20 mouse cellular contexts compared by ENCODE assay signal in genomic region chr1:120600516-120601252, GRCm38 (mm10). TPM values are rescaled to one million over a fixed set of nuclear protein-coding genes. Genes with fewer than 3 reads are reported as not detected.
DNase-seq lines count a peak whose midpoint lies in the region; ATAC-seq and TF ChIP-seq lines count a peak whose summit lies in the region.
"Had no signal": no experiment of that assay in that cellular context is flagged by ENCODE, and none has a peak within 500 bp of the region (broad histone marks: within the 10 kb centered on the region; RNA-seq: fewer than 3 reads in every experiment).

No protein-coding gene starts in this region.

- peaks cover 5% of the 10 kb centered on the region; the same call in 1 of the 2 replicates for H3K4me1 ChIP-seq in limb, embryonic 11.5 days (ENCODE audit: control insufficient read depth, insufficient read depth, low read length)
- peaks cover 41% of the 10 kb centered on the region for H3K4me1 ChIP-seq in limb, embryonic 10.5 days
- H3K4me1 ChIP-seq in hindbrain, embryonic 11.5 days (replicated peaks; ENCODE audit: control insufficient read depth, insufficient read depth, low read length) = no peaks in the 10 kb centered on the region; the same call in 1 of the 2 replicates
- peaks cover 66% of the 10 kb centered on the region for H3K4me1 ChIP-seq in midbrain, embryonic 10.5 days
- H3K4me1 ChIP-seq in neural tube, embryonic 12.5 days = peaks cover 17% of the 10 kb centered on the region
- no peaks in the 10 kb centered on the region for H3K4me1 ChIP-seq in lung, adult 2 months (ENCODE audit: control insufficient read depth, insufficient read depth, low read length)
- no peaks in the 10 kb centered on the region for H3K4me1 ChIP-seq in thymus, adult 2 months (replicated peaks; ENCODE audit: control insufficient read depth, insufficient read depth, low read length)

- 1% methylated on average over 19 of the region's 19 CpGs for WGBS in limb, embryonic 11.5 days
- under 1% methylated on average over 19 of the region's 19 CpGs for WGBS in limb, embryonic 10.5 days
- 3% methylated on average over 19 of the region's 19 CpGs for WGBS in hindbrain, embryonic 11.5 days
- WGBS in midbrain, embryonic 10.5 days = 1% methylated on average over 19 of the region's 19 CpGs
- 1% methylated on average over 19 of the region's 19 CpGs for WGBS in neural tube, embryonic 12.5 days
- 3% methylated on average over 19 of the region's 19 CpGs for WGBS in lung, adult 2 months
- WGBS in thymus, adult 2 months = 8% methylated on average over 19 of the region's 19 CpGs

- H3K9ac ChIP-seq in limb, embryonic 11.5 days (ENCODE audit: low read length) = no peak overlapping the region
- no peak overlapping the region; the same call in 1 of the 2 replicates for H3K9ac ChIP-seq in hindbrain, embryonic 11.5 days (ENCODE audit: low read depth, low read length)
- no peak overlapping the region for H3K9ac ChIP-seq in neural tube, embryonic 12.5 days
- H3K9ac ChIP-seq: embryonic facial prominence, embryonic 12.5 days; liver, embryonic 13.5 days had no signal

- H3K27me3 ChIP-seq in limb, embryonic 11.5 days (ENCODE audit: control insufficient read depth, insufficient read depth, low read length) = peaks cover 89% of the 10 kb centered on the region
- peaks cover 100% of the 10 kb centered on the region for H3K27me3 ChIP-seq in limb, embryonic 10.5 days (ENCODE audit: low read depth, poor library complexity, severe bottlenecking)
- peaks cover 82% of the 10 kb centered on the region for H3K27me3 ChIP-seq in hindbrain, embryonic 11.5 days (ENCODE audit: control insufficient read depth, insufficient read depth, low read length)
- peaks cover 99% of the 10 kb centered on the region for H3K27me3 ChIP-seq in midbrain, embryonic 10.5 days (ENCODE audit: low read depth, poor library complexity, severe bottlenecking)
- H3K27me3 ChIP-seq in neural tube, embryonic 12.5 days (replicated peaks) = peaks cover 96% of the 10 kb centered on the region
- H3K27me3 ChIP-seq in thymus, adult 2 months (ENCODE audit: control insufficient read depth, insufficient read depth, low read length) = peaks cover 31% of the 10 kb centered on the region; the same call in 1 of the 2 replicates

- no peaks in the 10 kb centered on the region for H3K36me3 ChIP-seq in limb, embryonic 11.5 days (ENCODE audit: control insufficient read depth, insufficient read depth, low read length)
- no peaks in the 10 kb centered on the region for H3K36me3 ChIP-seq in limb, embryonic 10.5 days
- H3K36me3 ChIP-seq in hindbrain, embryonic 11.5 days (ENCODE audit: control insufficient read depth, insufficient read depth, low read length) = no peaks in the 10 kb centered on the region
- no peaks in the 10 kb centered on the region for H3K36me3 ChIP-seq in midbrain, embryonic 10.5 days
- no peaks in the 10 kb centered on the region for H3K36me3 ChIP-seq in neural tube, embryonic 12.5 days
- H3K36me3 ChIP-seq in thymus, adult 2 months (ENCODE audit: control insufficient read depth, insufficient read depth, low read length) = no peaks in the 10 kb centered on the region
- H3K36me3 ChIP-seq: embryonic facial prominence, embryonic 12.5 days; liver, embryonic 13.5 days had no signal

- no peak for TF ChIP-seq CTCF in lung, adult 2 months (IDR thresholded peaks at IDR 0.05; ENCODE audit: insufficient read depth, low read length)
- no peak for TF ChIP-seq CTCF in thymus, adult 2 months (IDR thresholded peaks at IDR 0.05; ENCODE audit: borderline replicate concordance, control insufficient read depth, extremely low read depth, insufficient read depth, low read length, poor library complexity)

- no peak overlapping the region for H3K27ac ChIP-seq in limb, embryonic 11.5 days (replicated peaks; ENCODE audit: low read depth, low read length)
- no peak overlapping the region for H3K27ac ChIP-seq in limb, embryonic 10.5 days
- H3K27ac ChIP-seq in hindbrain, embryonic 11.5 days (ENCODE audit: low read depth, low read length) = no peak overlapping the region
- peak overlapping the region; percentile 90 for H3K27ac ChIP-seq in midbrain, embryonic 10.5 days (replicated peaks)
- H3K27ac ChIP-seq in neural tube, embryonic 12.5 days = no peak overlapping the region
- no peak overlapping the region for H3K27ac ChIP-seq in thymus, adult 2 months (ENCODE audit: control insufficient read depth, insufficient read depth, low read length)
- H3K27ac ChIP-seq: embryonic facial prominence, embryonic 12.5 days; liver, embryonic 13.5 days; stomach, postnatal 0 days had no signal

- ATAC-seq in limb, embryonic 11.5 days (ENCODE audit: insufficient number of reproducible peaks, low FRiP score, low TSS enrichment, low read depth) = no peak
- ATAC-seq in hindbrain, embryonic 11.5 days (ENCODE audit: low FRiP score) = no peak
- no peak for ATAC-seq in neural tube, embryonic 12.5 days (ENCODE audit: low FRiP score, low read depth)
- ATAC-seq: forebrain, embryonic 14.5 days; intestine, embryonic 16.5 days had no signal

- H3K9me3 ChIP-seq in limb, embryonic 11.5 days (ENCODE audit: control insufficient read depth, low read length) = no peaks in the 10 kb centered on the region
- H3K9me3 ChIP-seq in limb, embryonic 10.5 days (replicated peaks) = no peaks in the 10 kb centered on the region
- H3K9me3 ChIP-seq in hindbrain, embryonic 11.5 days (ENCODE audit: control insufficient read depth, low read length) = no peaks in the 10 kb centered on the region
- no peaks in the 10 kb centered on the region for H3K9me3 ChIP-seq in midbrain, embryonic 10.5 days (replicated peaks)
- H3K9me3 ChIP-seq in neural tube, embryonic 12.5 days = no peaks in the 10 kb centered on the region
- H3K9me3 ChIP-seq: embryonic facial prominence, embryonic 12.5 days; liver, embryonic 13.5 days had no signal

- no peak overlapping the region for H3K4me2 ChIP-seq in limb, embryonic 11.5 days (ENCODE audit: low read depth, severe bottlenecking)
- H3K4me2 ChIP-seq in hindbrain, embryonic 11.5 days (replicated peaks; ENCODE audit: low read depth, low read length) = peak overlapping the region; percentile 31
- H3K4me2 ChIP-seq in neural tube, embryonic 12.5 days (replicated peaks) = peak overlapping the region; percentile 69; the same call in 1 of the 2 replicates
- H3K4me2 ChIP-seq: liver, embryonic 13.5 days had no signal

- TF ChIP-seq POLR2A in lung, adult 2 months (IDR thresholded peaks at IDR 0.05; ENCODE audit: borderline replicate concordance, extremely low read depth, low read depth, low read length) = no peak
- TF ChIP-seq POLR2A in thymus, adult 2 months (IDR thresholded peaks at IDR 0.05; ENCODE audit: control insufficient read depth, extremely low read depth, insufficient read depth, low read length, poor library complexity) = no peak

- DNase-seq in limb, embryonic 11.5 days (ENCODE audit: low spot score) = peak; percentile 59
- no peak for DNase-seq in limb, embryonic 10.5 days (ENCODE audit: low spot score)
- peak; percentile 63 for DNase-seq in hindbrain, embryonic 11.5 days (ENCODE audit: low spot score)
- peak; percentile 48 for DNase-seq in midbrain, embryonic 10.5 days (ENCODE audit: low spot score)
- no peak for DNase-seq in lung, adult 2 months
- DNase-seq in thymus, adult 2 months = no peak
- no peak for DNase-seq in kidney, adult 18-20 months
- DNase-seq: adrenal gland, adult 2 months; cerebellum, adult 9-10 months; heart, postnatal 10 days; kidney, postnatal 14 days; liver, embryonic 13.5 days; lung, postnatal 10 days; thymus, postnatal 25 days had no signal

- no peak overlapping the region for H3K4me3 ChIP-seq in limb, embryonic 11.5 days (ENCODE audit: low read depth, low read length)
- no peak overlapping the region for H3K4me3 ChIP-seq in limb, embryonic 10.5 days
- H3K4me3 ChIP-seq in hindbrain, embryonic 11.5 days (ENCODE audit: low read depth, low read length) = peak overlapping the region; percentile 25
- peak overlapping the region; percentile 73 for H3K4me3 ChIP-seq in midbrain, embryonic 10.5 days
- no peak overlapping the region for H3K4me3 ChIP-seq in neural tube, embryonic 12.5 days
- H3K4me3 ChIP-seq in lung, adult 2 months (replicated peaks; ENCODE audit: extremely low read depth, low read depth, low read length) = no peak overlapping the region
- H3K4me3 ChIP-seq in thymus, adult 2 months (ENCODE audit: control insufficient read depth, insufficient read depth, low read length) = no peak overlapping the region
- H3K4me3 ChIP-seq: embryonic facial prominence, embryonic 12.5 days; liver, embryonic 13.5 days had no signal

RNA-seq across cellular contexts. Expression of gene En1, which starts 1.5 kb away (rescaled TPM):
- polyA plus RNA-seq in limb, embryonic 11.5 days (2014; fragmentation: Nextera tagmentation; extraction: Ambion mirVana) = 1.6 and 2.3 TPM in 2 replicates
- polyA plus RNA-seq in limb, embryonic 10.5 days (2016; fragmentation: Nextera tagmentation; extraction: Ambion mirVana) = 0.91 and 1.0 TPM in 2 replicates
- polyA plus RNA-seq in hindbrain, embryonic 11.5 days (2014; fragmentation: Nextera tagmentation; extraction: Ambion mirVana) = 5.2 and 6.9 TPM in 2 replicates
- 5.2 and 5.6 TPM in 2 replicates for polyA plus RNA-seq in midbrain, embryonic 10.5 days (2016; fragmentation: Nextera tagmentation; extraction: Ambion mirVana)
- polyA plus RNA-seq in neural tube, embryonic 12.5 days (2016; fragmentation: Nextera tagmentation; extraction: Ambion mirVana) = 3.9 and 4.2 TPM in 2 replicates
- polyA plus RNA-seq in lung, adult 2 months (2012; rRNA removed) = not detected in 2 replicates
- polyA plus RNA-seq in thymus, adult 2 months (2012; rRNA removed) = 0.04 and 0.07 TPM in 2 replicates
- polyA plus RNA-seq: forebrain, embryonic 14.5 days; intestine, embryonic 16.5 days; liver, embryonic 13.5 days; spleen, adult 2 months; stomach, postnatal 0 days had no signal

Comparison
In these comparisons a context has a peak if more than half of its experiments do, and no peak if none do; other contexts are left out.
1. DNase-seq: peak in limb, embryonic 11.5 days (single experiment), hindbrain, embryonic 11.5 days (single experiment) and midbrain, embryonic 10.5 days (single experiment); none in limb, embryonic 10.5 days (single experiment), lung, adult 2 months (single experiment), thymus, adult 2 months (single experiment) and kidney, adult 18-20 months (single experiment).
2. H3K4me3 ChIP-seq: peak in hindbrain, embryonic 11.5 days (single experiment) and midbrain, embryonic 10.5 days (single experiment); none in limb, embryonic 11.5 days (single experiment), limb, embryonic 10.5 days (single experiment), neural tube, embryonic 12.5 days (single experiment), lung, adult 2 months (single experiment) and thymus, adult 2 months (single experiment).